Mouse (Mus musculus) C2C12 (cell line): ENCODE data around the gene Rgs6. TPM values are rescaled to one million over a fixed set of nuclear protein-coding genes. Genes with fewer than 3 reads are reported as not detected.

Source experiments
- H3K27me3 ChIP-seq: one replicate; pipeline ENCODE4 v1.6.1; 2011; ENCODE audit not compliant: control insufficient read depth, insufficient read depth, insufficient read length
- H3K36me3 ChIP-seq: one replicate; pipeline ENCODE4 v1.6.1; 2011; ENCODE audit not compliant: control insufficient read depth, insufficient read depth
- H3K4me3 ChIP-seq: one replicate; pipeline ENCODE4 v1.5.1; 2011; ENCODE audit warnings: mild to moderate bottlenecking, control low read depth; ENCODE audit not compliant: poor library complexity, insufficient read depth, severe bottlenecking
- H3K79me2 ChIP-seq: one replicate; pipeline ENCODE4 v1.6.1; 2011; ENCODE audit not compliant: control insufficient read depth, insufficient read depth
- H3K79me3 ChIP-seq: one replicate; pipeline ENCODE4 v1.6.1; 2011; ENCODE audit warnings: low read depth, control low read depth
- H3ac ChIP-seq: one replicate; pipeline ENCODE3; 2011; ENCODE audit warnings: low read depth; ENCODE audit not compliant: control insufficient read depth, insufficient read length
- CEBPB ChIP-seq: IDR thresholded peaks from one replicate; pipeline ENCODE4 v1.6.1; 2011; ENCODE audit warnings: low read depth, mild to moderate bottlenecking, control low read depth, moderate library complexity
- CTCF ChIP-seq: IDR thresholded peaks from one replicate; pipeline ENCODE4 v1.5.1; 2011; ENCODE audit not compliant: control insufficient read depth, insufficient read depth, insufficient read length
- FOSL1 ChIP-seq: IDR thresholded peaks from one replicate; pipeline ENCODE4 v1.8.0; 2011; ENCODE audit warnings: mild to moderate bottlenecking, low read length; ENCODE audit not compliant: poor library complexity, insufficient read depth, severe bottlenecking
- MAX ChIP-seq: IDR thresholded peaks from one replicate; pipeline ENCODE4 v1.6.1; 2011; ENCODE audit warnings: mild to moderate bottlenecking, control low read depth
- MYOD1 ChIP-seq: IDR thresholded peaks from one replicate; pipeline ENCODE4 v1.6.1; 2011; ENCODE audit warnings: low read depth; ENCODE audit not compliant: control insufficient read depth, insufficient read length
- MYOG ChIP-seq: IDR thresholded peaks from one replicate; pipeline ENCODE4 v1.6.1; 2011; ENCODE audit not compliant: control insufficient read depth, insufficient read length; ENCODE audit errors: extremely low read depth
- USF1 ChIP-seq: IDR thresholded peaks from one replicate; pipeline ENCODE4 v1.6.1; 2011; ENCODE audit warnings: low read depth, mild to moderate bottlenecking, control low read depth, moderate library complexity
- polyA plus RNA-seq: library from polyadenylated mRNA; unstranded; fragments of >200 nt; fragmentation: generic; extraction: Trizol; gene quantifications from one replicate; pipeline ENCODE4 v1.2.1, GENCODE M21; 2012; ENCODE audit warnings: missing spikeins

Rgs6 gene
- polyA plus RNA-seq, 1 experiment: not detected

GRCm38 (mm10) chr12:82830333-82830732, 242.2 kb downstream of the Rgs6 start:
- Histone ChIP-seq H3K79me3 (no peaks in the 10 kb centered on the region), H3K4me3 (no peak overlapping the region), H3K79me2 (no peaks in the 10 kb centered on the region), H3K36me3 (no peaks in the 10 kb centered on the region), H3K27me3 (no peaks in the 10 kb centered on the region), H3ac (no peak overlapping the region)
- TF ChIP-seq MYOG: no peak
- TF ChIP-seq USF1: no peak
- TF ChIP-seq CEBPB: no peak
- TF ChIP-seq MAX: no peak
- TF ChIP-seq FOSL1: no peak
- TF ChIP-seq MYOD1: no peak
- TF ChIP-seq CTCF: no peak

GRCm38 (mm10) chr12:82838544-82838943, 250.5 kb downstream of the Rgs6 start:
- Histone ChIP-seq H3K4me3 (no peak overlapping the region), H3K79me3 (no peaks in the 10 kb centered on the region), H3K27me3 (no peaks in the 10 kb centered on the region), H3ac (no peak overlapping the region), H3K79me2 (no peaks in the 10 kb centered on the region), H3K36me3 (no peaks in the 10 kb centered on the region)
- TF ChIP-seq MAX (no peak), MYOG (no peak), CTCF (no peak), CEBPB (no peak), USF1 (no peak), MYOD1 (no peak), FOSL1 (no peak)

- Histone ChIP-seq H3K79me3 (no peaks in the 10 kb centered on the region), H3K4me3 (no peak overlapping the region), H3K36me3 (no peaks in the 10 kb centered on the region), H3K79me2 (no peaks in the 10 kb centered on the region), H3K27me3 (no peaks in the 10 kb centered on the region), H3ac (no peak overlapping the region)
- TF ChIP-seq MYOG (no peak), FOSL1 (no peak), MYOD1 (no peak), CEBPB (no peak), USF1 (no peak)
These were observed 253.5 kb downstream of the Rgs6 start for GRCm38 (mm10) chr12:82841566-82841965.

GRCm38 (mm10) chr12:82848304-82848872, 260.3 kb downstream of the Rgs6 start:
- Histone ChIP-seq H3ac (no peak overlapping the region), H3K27me3 (no peaks in the 10 kb centered on the region), H3K79me2 (no peaks in the 10 kb centered on the region), H3K79me3 (no peaks in the 10 kb centered on the region), H3K4me3 (no peak overlapping the region), H3K36me3 (no peaks in the 10 kb centered on the region)
- TF ChIP-seq MAX (no peak), CEBPB (no peak), MYOG (no peak), USF1 (no peak), CTCF (no peak), FOSL1 (no peak), MYOD1 (no peak)

- Histone ChIP-seq H3K79me3 (no peaks in the 10 kb centered on the region), H3K79me2 (no peaks in the 10 kb centered on the region), H3K4me3 (no peak overlapping the region), H3K36me3 (no peaks in the 10 kb centered on the region), H3K27me3 (no peaks in the 10 kb centered on the region), H3ac (no peak overlapping the region)
- TF ChIP-seq MYOD1 (no peak), MYOG (no peak), CEBPB (no peak), USF1 (no peak), CTCF (no peak), FOSL1 (no peak), MAX (no peak)
These were observed 266.8 kb downstream of the Rgs6 start for GRCm38 (mm10) chr12:82854902-82855301.

GRCm38 (mm10) chr12:82855333-82856107, 267.4 kb downstream of the Rgs6 start:
- H3K4me3 ChIP-seq: no peak overlapping the region
- H3K79me2 ChIP-seq: no peaks in the 10 kb centered on the region
- no peaks in the 10 kb centered on the region for H3K27me3 ChIP-seq
- no peak for TF ChIP-seq CTCF
- no peak overlapping the region for H3ac ChIP-seq
- no peaks in the 10 kb centered on the region for H3K79me3 ChIP-seq
- H3K36me3 ChIP-seq: no peaks in the 10 kb centered on the region
